Mouse (Mus musculus) hindbrain, embryonic 10.5 days (tissue): ENCODE measurements around the gene Olfr1226. TPM values are rescaled to one million over a fixed set of nuclear protein-coding genes. Genes with fewer than 3 reads are reported as not detected.
"Not testable (repeated sequence)": the region's sequence is repeated elsewhere in the genome, so short reads cannot be mapped to it uniquely, and the experiment has no call there.

Source experiments
- DNase-seq: peaks from one replicate; pipeline ENCODE4 v3.0.0-alpha.2; 2017; ENCODE audit warnings: low spot score
- H3K27ac ChIP-seq: fragments of 300-500 bp; sonication (generic); 2 replicates; pipeline ENCODE4 v1.5.1; 2016; ENCODE audit warnings: mild to moderate bottlenecking, moderate library complexity
- H3K27me3 ChIP-seq: fragments of 300-500 bp; sonication (generic); 2 replicates; pipeline ENCODE4 v1.6.1; 2016; ENCODE audit warnings: mild to moderate bottlenecking; ENCODE audit not compliant: poor library complexity, insufficient read depth, severe bottlenecking
- H3K36me3 ChIP-seq: fragments of 300-500 bp; sonication (generic); 2 replicates; pipeline ENCODE4 v1.6.1; 2016; ENCODE audit warnings: mild to moderate bottlenecking, moderate library complexity
- H3K4me1 ChIP-seq: fragments of 300-500 bp; sonication (generic); replicated peaks from 2 replicates; pipeline ENCODE4 v1.6.1; 2016; ENCODE audit warnings: mild to moderate bottlenecking
- H3K4me3 ChIP-seq: fragments of 300-500 bp; sonication (generic); 2 replicates; pipeline ENCODE4 v1.5.1; 2016; ENCODE audit warnings: mild to moderate bottlenecking, moderate library complexity
- H3K9me3 ChIP-seq: fragments of 300-500 bp; sonication (generic); 2 replicates; pipeline ENCODE4 v1.6.1; 2016; ENCODE audit warnings: mild to moderate bottlenecking, moderate library complexity
- WGBS: fragments of 180-500 bp; shearing (Covaris S2); methylation state at CpG from one replicate; pipeline ENCODE4 v1.1.7; 2016; 5-methylcytosine and 5-hydroxymethylcytosine counted together
- polyA plus RNA-seq: library from polyadenylated mRNA; unstranded; fragments of >200 nt; fragmentation: Nextera tagmentation; extraction: Ambion mirVana; gene quantifications from 2 replicates; pipeline ENCODE4 v1.2.1, GENCODE M21; 2016

The Olfr1226 gene
- polyA plus RNA-seq: not detected in 2 replicates

DNA sequence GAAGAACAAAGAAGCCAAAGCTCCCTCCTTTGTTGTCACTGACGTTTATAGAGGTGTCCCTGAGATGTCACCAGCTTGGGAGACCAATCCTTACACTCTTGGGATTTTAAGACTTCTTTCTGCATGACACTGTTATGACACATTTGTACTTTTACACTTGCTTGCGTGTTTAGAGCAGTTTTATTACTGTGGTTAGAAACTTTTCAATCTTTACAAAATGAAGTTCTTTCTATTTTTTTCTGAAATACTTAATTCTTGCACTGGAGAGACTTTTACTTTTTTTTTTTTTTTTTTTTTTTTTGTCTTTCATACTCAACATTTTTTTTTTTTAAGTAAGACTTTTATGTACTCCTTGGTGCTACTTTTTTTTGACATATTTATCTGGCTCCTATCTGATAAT is at the start of gene Olfr1226:
Gene Olfr1226, minus strand, starts transcription at position 101 of the 400 bp plus-strand sequence.
- Histone ChIP-seq H3K27ac (no peak within 1 kb of the TSS), H3K9me3 (no peaks in the 10 kb centered on the region), H3K4me3 (no peak within 1 kb of the TSS), H3K27me3 (no peaks in the 10 kb centered on the region), H3K4me1 (no peaks in the 10 kb centered on the region), H3K36me3 (no peaks in the 10 kb centered on the region)
- WGBS: 74% methylated on average over 2 of the region's 2 CpGs
- no peak for DNase-seq

GRCm38 (mm10) chr2:89196325-89196982 is 3.4 kb downstream of the Olfr1226 start:
- no peaks in the 10 kb centered on the region for H3K27me3 ChIP-seq
- H3K9me3 ChIP-seq: no peaks in the 10 kb centered on the region
- no peaks in the 10 kb centered on the region for H3K4me1 ChIP-seq
- H3K27ac ChIP-seq: no peak overlapping the region
- no peaks in the 10 kb centered on the region for H3K36me3 ChIP-seq
- DNase-seq: no peak
- WGBS: 89% methylated on average over 3 of the region's 3 CpGs
- H3K4me3 ChIP-seq: no peak overlapping the region

DNA sequence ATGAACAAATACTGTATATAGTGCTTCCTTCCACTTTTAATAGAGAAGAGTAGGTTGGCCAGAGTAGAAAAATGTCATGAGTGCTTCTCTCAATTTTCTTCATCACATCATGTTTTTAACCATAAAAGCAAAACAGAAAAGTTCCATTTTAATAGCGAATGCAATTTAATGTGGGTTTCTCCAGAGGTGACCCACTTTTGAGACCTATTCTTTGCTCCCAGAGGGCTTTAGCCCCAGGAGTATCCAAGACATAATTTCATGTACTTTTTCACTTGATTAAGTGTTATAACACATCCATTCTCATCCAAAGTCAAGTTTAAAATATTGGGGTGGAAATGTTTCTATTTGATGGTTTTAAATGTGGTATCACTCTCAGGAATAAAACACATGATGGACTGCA is 25.3 kb downstream of the Olfr1226 start, which contains the start of gene Olfr1225:
Gene Olfr1225, minus strand, starts transcription at position 101 of the 400 bp plus-strand sequence.
- Histone ChIP-seq H3K36me3 (no peaks in the 10 kb centered on the region), H3K9me3 (no peaks in the 10 kb centered on the region), H3K27me3 (no peaks in the 10 kb centered on the region), H3K4me1 (no peaks in the 10 kb centered on the region), H3K27ac (no peak within 1 kb of the TSS), H3K4me3 (no peak within 1 kb of the TSS)
- 92% methylated on average over 1 of the region's 1 CpGs for WGBS
- no peak for DNase-seq

DNA sequence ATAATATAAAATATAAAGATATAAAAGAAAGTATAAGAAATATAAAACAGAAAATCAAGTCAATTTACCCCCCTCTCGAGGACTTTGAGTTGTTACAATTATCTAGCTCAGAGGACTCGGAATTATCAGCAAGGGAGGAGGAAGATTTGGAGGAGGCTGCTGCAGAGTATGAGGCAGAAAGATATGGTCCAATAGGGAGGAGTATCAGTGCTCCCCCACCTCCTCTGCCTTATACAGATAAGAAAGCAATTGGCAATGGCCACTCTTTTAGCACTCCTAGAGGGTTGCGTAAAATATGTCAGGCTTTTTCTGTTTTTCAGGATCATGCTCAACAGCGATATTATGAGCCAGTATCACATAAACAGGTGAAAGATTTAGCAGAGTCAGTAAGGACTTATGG is 35.1 kb downstream of the Olfr1226 start:
- H3K9me3 ChIP-seq, DNase-seq, H3K4me3 ChIP-seq, H3K27ac ChIP-seq, H3K36me3 ChIP-seq, H3K4me1 ChIP-seq, H3K27me3 ChIP-seq: not testable (repeated sequence)
- WGBS: 92% methylated on average over 4 of the region's 4 CpGs

- H3K27ac ChIP-seq, H3K9me3 ChIP-seq, H3K4me3 ChIP-seq, H3K27me3 ChIP-seq, H3K36me3 ChIP-seq, DNase-seq, H3K4me1 ChIP-seq: not testable (repeated sequence)
- WGBS: 94% methylated on average over 8 of the region's 8 CpGs
Measured at GRCm38 (mm10) chr2:89163991-89164390, 35.9 kb downstream of the Olfr1226 start, which contains the start of gene Olfr1224-ps1. Gene Olfr1224-ps1 (minus strand): TSS chr2:89164091.

DNA sequence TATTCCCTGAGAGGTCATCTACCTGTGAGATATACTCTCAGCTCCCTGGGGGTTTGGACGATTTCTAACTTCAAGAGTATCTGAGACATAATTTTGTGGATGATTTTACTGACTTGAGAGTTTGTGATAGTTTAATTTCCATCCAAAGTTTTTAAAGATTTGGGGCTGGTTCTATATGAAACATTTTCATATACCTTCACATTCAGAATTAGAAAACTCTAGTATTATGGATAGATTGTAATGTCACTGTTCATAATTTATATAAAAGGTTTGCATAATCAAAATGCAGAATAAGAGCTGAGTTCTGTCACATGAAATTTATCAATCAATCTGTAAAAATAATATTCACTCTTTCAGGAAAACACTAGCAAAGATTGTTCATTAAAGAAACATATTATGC is 48.4 kb downstream of the Olfr1226 start, which contains the start of gene Olfr1223:
Gene Olfr1223, minus strand, starts transcription at position 101 of the 400 bp plus-strand sequence.
- no peaks in the 10 kb centered on the region for H3K36me3 ChIP-seq
- no peaks in the 10 kb centered on the region for H3K4me1 ChIP-seq
- no peaks in the 10 kb centered on the region for H3K9me3 ChIP-seq
- H3K4me3 ChIP-seq: no peak within 1 kb of the TSS
- WGBS: 73% methylated on average over 1 of the region's 1 CpGs
- H3K27me3 ChIP-seq: no peaks in the 10 kb centered on the region
- DNase-seq: no peak
- H3K27ac ChIP-seq: no peak within 1 kb of the TSS

Other genes with a start within 250 kb of the Olfr1226 start
- gene Olfr1212, start 246.1 kb downstream of the Olfr1226 start, polyA plus RNA-seq: not detected in 2 replicates
- gene Gm13762, start 219.8 kb downstream of the Olfr1226 start, polyA plus RNA-seq: not detected in 2 replicates
- not detected in 2 replicates for gene Olfr1214, start 207.4 kb downstream of the Olfr1226 start, polyA plus RNA-seq
- not detected in 2 replicates for gene Olfr1215, start 193.1 kb downstream of the Olfr1226 start, polyA plus RNA-seq
- not detected in 2 replicates for gene Olfr1216, start 181.7 kb downstream of the Olfr1226 start, polyA plus RNA-seq
- gene Olfr1217, start 168.0 kb downstream of the Olfr1226 start, polyA plus RNA-seq: not detected in 2 replicates
- gene Olfr1218, start 138.9 kb downstream of the Olfr1226 start, polyA plus RNA-seq: not detected in 2 replicates
- gene Olfr1219, start 116.5 kb downstream of the Olfr1226 start, polyA plus RNA-seq: not detected in 2 replicates
- gene Olfr1220, start 93.2 kb downstream of the Olfr1226 start, polyA plus RNA-seq: not detected in 2 replicates
- not detected in 2 replicates for gene Olfr1221, start 82.8 kb downstream of the Olfr1226 start, polyA plus RNA-seq
- not detected in 2 replicates for gene Olfr1222, start 67.0 kb downstream of the Olfr1226 start, polyA plus RNA-seq
- not detected in 2 replicates for gene Olfr1223, start 48.5 kb downstream of the Olfr1226 start, polyA plus RNA-seq
- not detected in 2 replicates for gene Olfr1224-ps1, start 36.0 kb downstream of the Olfr1226 start, polyA plus RNA-seq
- gene Olfr1225, start 25.4 kb downstream of the Olfr1226 start, polyA plus RNA-seq: not detected in 2 replicates
- gene Olfr1228, start 54.0 kb upstream of the Olfr1226 start, polyA plus RNA-seq: not detected in 2 replicates
- not detected in 2 replicates for gene Olfr1229, start 88.0 kb upstream of the Olfr1226 start, polyA plus RNA-seq
- gene Olfr1230, start 97.2 kb upstream of the Olfr1226 start, polyA plus RNA-seq: not detected in 2 replicates
- gene Olfr1231, start 107.0 kb upstream of the Olfr1226 start, polyA plus RNA-seq: not detected in 2 replicates
- gene Olfr1232, start 129.6 kb upstream of the Olfr1226 start, polyA plus RNA-seq: not detected in 2 replicates
- not detected in 2 replicates for gene Olfr1233, start 142.3 kb upstream of the Olfr1226 start, polyA plus RNA-seq
- gene Olfr1234, start 164.8 kb upstream of the Olfr1226 start, polyA plus RNA-seq: not detected in 2 replicates
- not detected in 2 replicates for gene Olfr1238, start 209.6 kb upstream of the Olfr1226 start, polyA plus RNA-seq
- not detected in 2 replicates for gene Olfr1239, start 220.4 kb upstream of the Olfr1226 start, polyA plus RNA-seq
- gene Olfr1240, start 243.0 kb upstream of the Olfr1226 start, polyA plus RNA-seq: not detected in 2 replicates